9 mouse cellular contexts compared by ENCODE assay signal in the genomic region with DNA sequence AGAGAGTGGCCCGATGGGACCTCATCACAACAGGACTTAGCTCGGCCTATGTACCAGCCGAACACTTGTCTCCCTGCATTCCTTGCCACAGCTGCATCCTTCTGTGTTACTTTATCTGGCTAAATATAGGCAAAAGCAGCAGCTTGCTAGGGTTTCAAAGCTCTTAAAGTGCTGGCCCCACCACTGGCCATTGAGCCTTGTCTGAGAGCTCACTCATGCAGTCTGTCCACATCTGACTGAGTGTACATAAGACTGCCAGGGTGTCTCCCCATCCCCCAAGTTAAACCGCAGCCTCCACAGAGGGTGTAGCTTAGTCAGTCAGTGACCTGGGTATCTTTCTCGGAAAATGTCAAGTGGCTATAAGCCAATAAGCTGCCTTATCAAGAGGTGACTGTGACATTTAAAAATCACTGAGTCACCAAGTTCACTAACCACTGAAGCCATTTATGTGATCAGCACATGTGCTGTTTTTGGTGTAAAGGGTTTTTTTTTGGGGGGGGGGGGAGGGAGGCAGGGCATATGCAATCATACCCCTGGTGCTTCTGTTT. TPM values are rescaled to one million over a fixed set of nuclear protein-coding genes. Genes with fewer than 3 reads are reported as not detected.
DNase-seq lines count a peak whose midpoint lies in the region; ATAC-seq and TF ChIP-seq lines count a peak whose summit lies in the region.
"Had no signal": no experiment of that assay in that cellular context is flagged by ENCODE, and none has a peak within 500 bp of the region (broad histone marks: within the 10 kb centered on the region; RNA-seq: fewer than 3 reads in every experiment).

No protein-coding gene starts in this region.

- no peak overlapping the region for H3K9ac ChIP-seq in lung, embryonic 15.5 days
- no peak overlapping the region for H3K9ac ChIP-seq in midbrain, postnatal 0 days (replicated peaks; ENCODE audit: low read length, poor library complexity, severe bottlenecking)
- H3K9ac ChIP-seq: neural tube, embryonic 12.5 days had no signal

- no peaks in the 10 kb centered on the region for H3K9me3 ChIP-seq in lung, embryonic 15.5 days
- H3K9me3 ChIP-seq in midbrain, postnatal 0 days (ENCODE audit: low read length) = no peaks in the 10 kb centered on the region
- H3K9me3 ChIP-seq in hindbrain, embryonic 10.5 days = no peaks in the 10 kb centered on the region
- H3K9me3 ChIP-seq: neural tube, embryonic 12.5 days had no signal

- DNase-seq in lung, postnatal 10 days = no peak
- DNase-seq in adrenal gland, adult 18-20 months (ENCODE audit: low spot score in 2 of 2) = peak; percentile 28 to 37
- peak; percentile 18 for DNase-seq in heart, postnatal 4 days
- peak; percentile 52 to 70 for DNase-seq in natural killer cell, adult 2 months (ENCODE audit: low spot score in 2 of 2)
- no peak for DNase-seq in midbrain, postnatal 0 days (ENCODE audit: low spot score)
- no peak for DNase-seq in hindbrain, embryonic 10.5 days (ENCODE audit: low spot score)

- H3K36me3 ChIP-seq in lung, embryonic 15.5 days = no peaks in the 10 kb centered on the region
- no peaks in the 10 kb centered on the region for H3K36me3 ChIP-seq in midbrain, postnatal 0 days (ENCODE audit: insufficient read depth, low read length)
- H3K36me3 ChIP-seq in hindbrain, embryonic 10.5 days = no peaks in the 10 kb centered on the region
- H3K36me3 ChIP-seq: neural tube, embryonic 12.5 days had no signal

- peak; percentile 67; the same call in 1 of the 2 replicates for ATAC-seq in lung, embryonic 15.5 days (ENCODE audit: borderline replicate concordance, extremely low read depth, low FRiP score, low TSS enrichment)
- ATAC-seq in midbrain, postnatal 0 days (ENCODE audit: low FRiP score) = no peak
- ATAC-seq in erythroid progenitor cell, adult 5-6 weeks (replicated peaks; ENCODE audit: low FRiP score, poor library complexity, severe bottlenecking) = no peak

- no peak overlapping the region for H3K4me2 ChIP-seq in lung, embryonic 15.5 days
- H3K4me2 ChIP-seq in midbrain, postnatal 0 days (ENCODE audit: low read depth, low read length, poor library complexity, severe bottlenecking) = no peak overlapping the region
- H3K4me2 ChIP-seq: neural tube, embryonic 12.5 days had no signal

- H3K27me3 ChIP-seq in lung, embryonic 15.5 days = no peaks in the 10 kb centered on the region
- H3K27me3 ChIP-seq in midbrain, postnatal 0 days (ENCODE audit: insufficient read depth, low read length) = no peaks in the 10 kb centered on the region
- H3K27me3 ChIP-seq in hindbrain, embryonic 10.5 days (ENCODE audit: insufficient read depth, poor library complexity, severe bottlenecking) = no peaks in the 10 kb centered on the region
- H3K27me3 ChIP-seq: neural tube, embryonic 12.5 days had no signal

- no peak overlapping the region for H3K4me3 ChIP-seq in lung, embryonic 15.5 days
- H3K4me3 ChIP-seq in midbrain, postnatal 0 days (ENCODE audit: low read depth, low read length) = no peak overlapping the region
- no peak overlapping the region for H3K4me3 ChIP-seq in hindbrain, embryonic 10.5 days
- H3K4me3 ChIP-seq: neural tube, embryonic 12.5 days had no signal

- no peak for TF ChIP-seq CTCF in midbrain, postnatal 0 days (IDR thresholded peaks at IDR 0.05)

- no peak overlapping the region for H3K27ac ChIP-seq in lung, embryonic 15.5 days
- no peak overlapping the region for H3K27ac ChIP-seq in midbrain, postnatal 0 days (ENCODE audit: low read depth, low read length)
- H3K27ac ChIP-seq in hindbrain, embryonic 10.5 days = no peak overlapping the region
- H3K27ac ChIP-seq: neural tube, embryonic 12.5 days had no signal

- H3K4me1 ChIP-seq in lung, embryonic 15.5 days = no peaks in the 10 kb centered on the region
- H3K4me1 ChIP-seq in midbrain, postnatal 0 days (ENCODE audit: insufficient read depth, low read length) = no peaks in the 10 kb centered on the region
- H3K4me1 ChIP-seq in hindbrain, embryonic 10.5 days (replicated peaks) = no peaks in the 10 kb centered on the region
- H3K4me1 ChIP-seq: neural tube, embryonic 12.5 days had no signal

- 41% methylated on average over 5 of the region's 5 CpGs for WGBS in lung, embryonic 15.5 days
- WGBS in midbrain, postnatal 0 days = 73% methylated on average over 5 of the region's 5 CpGs
- 76% methylated on average over 5 of the region's 5 CpGs for WGBS in hindbrain, embryonic 10.5 days

RNA-seq across cellular contexts. Expression of a gene that starts 59.2 kb away (rescaled TPM):
- 1.7 and 2.7 TPM in 2 replicates for polyA plus RNA-seq in lung, embryonic 15.5 days (2015; fragmentation: Nextera tagmentation; extraction: Ambion mirVana)
- total RNA-seq in adrenal gland, adult 18-20 months (2021) = 1 to 10 TPM; 2.9 to 7.0 TPM
- total RNA-seq in heart, postnatal 4 days (2021) = 1 to 10 TPM; 4.1 to 6.5 TPM
- 3.2 and 3.7 TPM in 2 replicates for total RNA-seq in midbrain, postnatal 0 days (2014; rRNA removed)
- polyA plus RNA-seq in midbrain, postnatal 0 days (2015; fragmentation: Nextera tagmentation; extraction: Ambion mirVana) = 0.54 and 0.80 TPM in 2 replicates
- total RNA-seq in erythroid progenitor cell, adult 5-6 weeks (2015; ENCODE audit: low replicate concordance) = not detected in 2 replicates
- total RNA-seq in erythroid progenitor cell, adult 5-6 weeks (2017; ENCODE audit: low replicate concordance) = 0.08 TPM in 1 of 2 replicates, not detected in the other
- polyA plus RNA-seq in hindbrain, embryonic 10.5 days (2016; fragmentation: Nextera tagmentation; extraction: Ambion mirVana) = 0.08 and 0.30 TPM in 2 replicates

Comparison
In these comparisons a context has a peak if more than half of its experiments do, and no peak if none do; other contexts are left out.
1. DNase-seq: peak in adrenal gland, adult 18-20 months (2 of 2), heart, postnatal 4 days (single experiment) and natural killer cell, adult 2 months (2 of 2); none in lung, postnatal 10 days (single experiment), midbrain, postnatal 0 days (single experiment) and hindbrain, embryonic 10.5 days (single experiment).